Mouse (Mus musculus) ZHBTc4 (cell line): ENCODE measurements at regions not wholly inside any gene's neighbourhood (a gene's known extent, or its start where the extent isn't known, plus 50 kb on each side); places are given as distances from the start of the nearest gene placed in this dataset.

Experiments used
- DNase-seq: peaks from one replicate; pipeline ENCODE4 v3.0.0-alpha.2; 2011; ENCODE audit warnings: low read depth, low spot score

DNA sequence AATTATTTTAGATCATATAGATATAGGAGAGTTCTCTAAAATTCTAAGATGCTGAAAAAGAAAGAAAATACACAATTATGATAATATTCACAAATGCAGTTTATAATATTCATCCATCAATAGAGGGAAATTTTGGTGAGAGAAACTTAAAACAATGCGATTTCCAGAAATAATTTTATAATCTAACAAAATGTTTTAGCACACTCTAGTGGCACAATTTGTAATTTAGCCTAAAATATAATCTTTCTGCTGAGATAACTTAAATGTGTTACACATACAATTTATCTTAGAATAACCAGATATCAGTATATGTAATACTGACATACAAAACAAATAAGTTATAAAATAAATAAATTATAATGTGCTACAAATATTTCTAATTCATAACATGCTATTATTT is 159.5 kb upstream of the Klhl4 start:
- no peak for DNase-seq

DNA sequence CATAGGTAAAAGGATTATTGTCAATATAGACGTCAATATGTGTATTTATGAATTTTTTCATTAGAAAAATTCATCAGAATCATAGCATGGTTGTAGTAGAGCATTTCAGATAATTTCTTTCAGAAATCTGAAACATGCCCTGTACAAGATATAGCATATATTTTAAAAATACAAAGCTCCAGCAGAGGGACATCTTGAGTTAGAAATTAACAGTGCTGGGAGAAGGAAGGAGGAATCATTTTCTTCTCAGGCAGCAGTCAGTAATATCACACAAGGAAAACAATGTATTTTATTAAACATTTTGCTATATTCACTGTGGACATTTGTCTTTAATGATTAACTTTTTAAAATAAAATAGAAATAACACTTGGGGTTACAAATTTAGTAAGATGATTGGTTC is 149.8 kb upstream of the Klhl4 start:
- DNase-seq = no peak

GRCm38 (mm10) chrX:114336151-114336550 is 138.0 kb upstream of the Klhl4 start:
- peak; percentile 74 for DNase-seq

GRCm38 (mm10) chrX:114359240-114359639 is 114.9 kb upstream of the Klhl4 start:
- DNase-seq = no peak
